Mouse (Mus musculus) testis, adult 2 months (tissue): ENCODE measurements around the gene Gm21974. TPM values are rescaled to one million over a fixed set of nuclear protein-coding genes. Genes with fewer than 3 reads are reported as not detected.
"Not testable (repeated sequence)": the region's sequence is repeated elsewhere in the genome, so short reads cannot be mapped to it uniquely, and the experiment has no call there.

Experiments used
- H3K27ac ChIP-seq: fragments of 200-500 bp; 2 replicates; pipeline ENCODE4 v1.5.1; 2012; ENCODE audit warnings: low read depth, low read length; ENCODE audit not compliant: control insufficient read depth, insufficient read depth
- H3K27me3 ChIP-seq: fragments of 200-500 bp; 2 replicates; pipeline ENCODE4 v1.6.1; 2012; ENCODE audit warnings: mild to moderate bottlenecking, low read length, moderate library complexity; ENCODE audit not compliant: control insufficient read depth, insufficient read depth
- H3K36me3 ChIP-seq: fragments of 200-500 bp; 2 replicates; pipeline ENCODE4 v1.6.1; 2012; ENCODE audit warnings: mild to moderate bottlenecking, low read length; ENCODE audit not compliant: control insufficient read depth, insufficient read depth
- H3K4me1 ChIP-seq: fragments of 200-500 bp; 2 replicates; pipeline ENCODE4 v1.6.1; 2012; ENCODE audit warnings: low read length; ENCODE audit not compliant: control insufficient read depth, insufficient read depth
- H3K4me3 ChIP-seq: fragments of 200-500 bp; 2 replicates; pipeline ENCODE4 v1.5.1; 2012; ENCODE audit warnings: low read depth, mild to moderate bottlenecking, low read length, moderate library complexity, mixed read lengths; ENCODE audit not compliant: control insufficient read depth
- CTCF ChIP-seq: fragments of 200-500 bp; IDR thresholded peaks from 2 replicates; pipeline ENCODE4 v1.5.1; 2012; ENCODE audit warnings: low read depth, mild to moderate bottlenecking, inconsistent platforms, low read length, moderate library complexity; ENCODE audit not compliant: control insufficient read depth, insufficient read depth, insufficient replicate concordance
- POLR2A ChIP-seq: fragments of 200-500 bp; IDR thresholded peaks from 2 replicates; pipeline ENCODE4 v1.6.1; 2012; ENCODE audit warnings: low read depth, mild to moderate bottlenecking, inconsistent platforms, low read length, moderate library complexity; ENCODE audit not compliant: control insufficient read depth
- polyA plus RNA-seq: library from polyadenylated mRNA; depleted of rRNA; stranded (reverse); fragments of >200 nt; gene quantifications from 2 replicates; pipeline ENCODE4 v1.2.3, GENCODE M21; 2012; rRNA removed

Gm21974 gene
- polyA plus RNA-seq, result not detected in 2 replicates

GRCm38 (mm10) chr7:127895442-127895841 is at the start of gene Gm21974, which contains the start of gene Vkorc1:
Gene Gm21974 (minus strand): TSS chr7:127895454.
Gene Vkorc1 (minus strand): TSS chr7:127895617.
- peak within 1 kb of the TSS; percentile 8; the same call in 1 of the 2 replicates for H3K27ac ChIP-seq
- H3K4me1 ChIP-seq, result peaks cover 17% of the 10 kb centered on the region
- TF ChIP-seq CTCF (peak; percentile 24; the same call in 1 of the 2 replicates), POLR2A (peak; percentile 60; the same call in 1 of the 2 replicates)
- H3K36me3 ChIP-seq, result no peaks in the 10 kb centered on the region
- peak within 1 kb of the TSS; percentile 76 for H3K4me3 ChIP-seq
- H3K27me3 ChIP-seq, result no peaks in the 10 kb centered on the region

- Histone ChIP-seq H3K27ac (no peak overlapping the region), H3K4me3 (peak overlapping the region; percentile 53), H3K27me3 (no peaks in the 10 kb centered on the region), H3K36me3 (no peaks in the 10 kb centered on the region), H3K4me1 (peaks cover 9% of the 10 kb centered on the region)
- TF ChIP-seq POLR2A (no peak), CTCF (no peak)
Observed at GRCm38 (mm10) chr7:127944614-127945013, 49.4 kb upstream of the Gm21974 start.

- H3K4me1 ChIP-seq, H3K4me3 ChIP-seq: not testable (repeated sequence)
Observed at GRCm38 (mm10) chr7:127942097-127942496, 46.8 kb upstream of the Gm21974 start.

GRCm38 (mm10) chr7:127936216-127936884 is 41.1 kb upstream of the Gm21974 start:
- H3K27me3 ChIP-seq, result no peaks in the 10 kb centered on the region
- H3K36me3 ChIP-seq, result no peaks in the 10 kb centered on the region
- TF ChIP-seq POLR2A (no peak), CTCF (no peak)
- H3K4me3 ChIP-seq, result peak overlapping the region; percentile 86
- H3K27ac ChIP-seq, result peak overlapping the region; percentile 4; the same call in 1 of the 2 replicates
- peaks cover 12% of the 10 kb centered on the region for H3K4me1 ChIP-seq

More at GRCm38 (mm10) chr7:127942097-127942496, 46.8 kb upstream of the Gm21974 start:
- not testable (repeated sequence) for H3K27ac ChIP-seq, H3K36me3 ChIP-seq, H3K27me3 ChIP-seq

- H3K4me3 ChIP-seq, result peak overlapping the region; percentile 86
- peaks cover 12% of the 10 kb centered on the region for H3K4me1 ChIP-seq
- peak overlapping the region; percentile 62 for H3K27ac ChIP-seq
- H3K36me3 ChIP-seq, result no peaks in the 10 kb centered on the region
- no peak for TF ChIP-seq POLR2A
- TF ChIP-seq CTCF, result no peak
- H3K27me3 ChIP-seq, result no peaks in the 10 kb centered on the region
Observed at GRCm38 (mm10) chr7:127935748-127936159, 40.5 kb upstream of the Gm21974 start.

GRCm38 (mm10) chr7:127935028-127935722 is 39.9 kb upstream of the Gm21974 start:
- Histone ChIP-seq H3K36me3 (no peaks in the 10 kb centered on the region), H3K27ac (peak overlapping the region; percentile 62), H3K27me3 (no peaks in the 10 kb centered on the region), H3K4me3 (peak overlapping the region; percentile 86), H3K4me1 (peaks cover 14% of the 10 kb centered on the region)
- TF ChIP-seq CTCF, result peak; percentile 96
- peak; percentile 37; the same call in 1 of the 2 replicates for TF ChIP-seq POLR2A

- Histone ChIP-seq H3K4me1 (peaks cover 20% of the 10 kb centered on the region), H3K27ac (no peak overlapping the region), H3K36me3 (no peaks in the 10 kb centered on the region), H3K4me3 (no peak overlapping the region), H3K27me3 (no peaks in the 10 kb centered on the region)
- TF ChIP-seq CTCF (no peak), POLR2A (no peak)
Observed at GRCm38 (mm10) chr7:127934075-127934474, 38.8 kb upstream of the Gm21974 start.
